Mouse (Mus musculus) macrophage (primary cell): ENCODE measurements around the gene Spata16. TPM values are rescaled to one million over a fixed set of nuclear protein-coding genes. Genes with fewer than 3 reads are reported as not detected.

Experiments
- H3K27ac ChIP-seq: fragments of 350-480 bp; formaldehyde crosslinking; 2 replicates; pipeline ENCODE4 v1.9.0; 2021
- H3K36me3 ChIP-seq: fragments of 350-480 bp; formaldehyde crosslinking; 2 replicates; pipeline ENCODE4 v1.9.0; 2021; ENCODE audit errors: inconsistent target
- H3K4me3 ChIP-seq: fragments of 350-480 bp; formaldehyde crosslinking; 2 replicates; pipeline ENCODE4 v1.9.0; 2021; ENCODE audit errors: inconsistent target
- H3K79me2 ChIP-seq: fragments of 350-480 bp; formaldehyde crosslinking; 2 replicates; pipeline ENCODE4 v1.9.0; 2021; ENCODE audit errors: inconsistent target
- WGBS: methylation state at CpG from one replicate; pipeline ENCODE4 v1.1.7; 2026; ENCODE audit warnings: inconsistent platforms; ENCODE audit not compliant: missing documents; 5-methylcytosine and 5-hydroxymethylcytosine counted together
- polyA plus RNA-seq: library from polyadenylated mRNA; stranded (reverse); fragments of 250-400 nt; gene quantifications from 3 replicates; pipeline ENCODE4 v1.2.4, GENCODE M21; 2018; ENCODE audit warnings: inconsistent platforms

Gene Spata16
- polyA plus RNA-seq, 1 experiment from 2014 or later: not detected

- Histone ChIP-seq H3K4me3 (no peak overlapping the region), H3K36me3 (no peaks in the 10 kb centered on the region), H3K27ac (no peak overlapping the region), H3K79me2 (no peaks in the 10 kb centered on the region)
- WGBS: 75% methylated on average over 9 of the region's 9 CpGs
These were observed 213.5 kb downstream of the Spata16 start for GRCm38 (mm10) chr3:26850691-26851563.

- Histone ChIP-seq H3K4me3 (no peak overlapping the region), H3K27ac (no peak overlapping the region), H3K79me2 (no peaks in the 10 kb centered on the region), H3K36me3 (no peaks in the 10 kb centered on the region)
- 83% methylated on average over 4 of the region's 5 CpGs for WGBS
These were observed 216.1 kb downstream of the Spata16 start for GRCm38 (mm10) chr3:26853557-26853956.

DNA sequence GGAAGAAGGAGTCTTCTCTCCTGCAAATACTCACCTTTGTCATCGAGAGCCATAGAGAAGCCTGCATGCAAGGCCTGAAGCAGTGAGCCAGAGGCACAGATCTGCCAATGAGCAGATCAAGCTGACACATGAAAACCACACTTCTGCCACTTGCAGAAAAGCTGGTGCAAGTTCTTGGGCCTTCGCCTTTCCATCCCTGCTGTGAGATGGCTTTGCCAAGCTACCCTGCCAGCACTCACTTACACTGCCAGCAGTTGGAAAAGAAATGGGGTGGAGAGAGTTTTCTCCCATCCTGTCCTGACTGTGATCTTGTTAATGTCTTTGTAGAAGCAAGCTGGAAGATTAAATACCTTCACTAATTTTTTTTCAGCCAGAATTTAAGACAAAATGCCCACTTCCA is 237.3 kb downstream of the Spata16 start:
- H3K79me2 ChIP-seq: no peaks in the 10 kb centered on the region
- H3K27ac ChIP-seq: no peak overlapping the region
- no peak overlapping the region for H3K4me3 ChIP-seq
- whole genome bisulfite sequencing: 84% methylated on average over 2 of the region's 2 CpGs
- no peaks in the 10 kb centered on the region for H3K36me3 ChIP-seq

GRCm38 (mm10) chr3:26877291-26877690 is 239.9 kb downstream of the Spata16 start:
- 86% methylated on average over 2 of the region's 2 CpGs for WGBS

GRCm38 (mm10) chr3:26916607-26917006 is 279.2 kb downstream of the Spata16 start:
- no peak overlapping the region for H3K27ac ChIP-seq
- H3K79me2 ChIP-seq: no peaks in the 10 kb centered on the region
- no peaks in the 10 kb centered on the region for H3K36me3 ChIP-seq
- H3K4me3 ChIP-seq: no peak overlapping the region
- WGBS: 70% methylated on average over 1 of the region's 1 CpGs

More at GRCm38 (mm10) chr3:26877291-26877690, 239.9 kb downstream of the Spata16 start:
- Histone ChIP-seq H3K36me3 (no peaks in the 10 kb centered on the region), H3K79me2 (no peaks in the 10 kb centered on the region), H3K27ac (no peak overlapping the region), H3K4me3 (no peak overlapping the region)

DNA sequence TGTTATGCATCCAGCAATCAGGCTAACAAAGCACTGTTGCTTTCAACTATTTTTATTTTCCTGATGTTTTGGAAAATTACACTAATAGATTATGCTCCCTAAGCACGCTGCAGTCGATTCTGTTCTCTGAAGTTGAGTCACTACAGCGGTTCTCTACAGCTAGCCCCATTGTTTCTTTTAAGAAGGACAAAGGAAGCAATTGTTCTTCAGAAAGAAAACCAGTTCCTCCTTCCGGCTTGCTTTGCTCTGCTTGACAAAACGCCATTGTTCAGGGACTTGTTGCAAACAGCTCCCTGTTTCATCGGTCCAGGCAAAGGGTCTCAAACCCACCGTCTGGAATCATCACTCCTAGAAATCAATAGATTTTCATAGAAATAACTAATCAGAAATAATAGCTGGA is 283.6 kb downstream of the Spata16 start:
- WGBS: 40% methylated on average over 7 of the region's 7 CpGs
- Histone ChIP-seq H3K4me3 (no peak overlapping the region), H3K27ac (no peak overlapping the region), H3K36me3 (no peaks in the 10 kb centered on the region), H3K79me2 (no peaks in the 10 kb centered on the region)

DNA sequence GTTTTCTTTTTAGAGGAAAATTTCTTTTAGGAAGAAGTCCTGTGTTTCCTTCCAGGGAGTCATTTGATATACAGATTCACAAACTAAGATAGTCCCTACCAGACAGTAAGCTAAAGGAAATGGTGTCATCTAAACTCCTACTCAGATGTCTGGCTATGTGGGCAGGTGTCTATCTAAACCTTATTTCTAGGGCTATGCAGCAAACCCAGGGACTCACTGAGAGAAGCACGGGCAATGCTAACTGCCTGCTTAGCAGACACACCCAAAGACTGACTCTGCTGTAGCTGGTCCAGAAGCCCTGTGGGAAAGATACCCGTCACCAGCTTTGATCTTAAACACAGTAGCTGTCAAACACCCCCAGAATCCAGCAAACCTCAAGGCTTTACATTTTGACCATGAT is 284.2 kb downstream of the Spata16 start:
- Histone ChIP-seq H3K4me3 (no peak overlapping the region), H3K36me3 (no peaks in the 10 kb centered on the region), H3K27ac (no peak overlapping the region), H3K79me2 (no peaks in the 10 kb centered on the region)
- WGBS: 93% methylated on average over 2 of the region's 2 CpGs

DNA sequence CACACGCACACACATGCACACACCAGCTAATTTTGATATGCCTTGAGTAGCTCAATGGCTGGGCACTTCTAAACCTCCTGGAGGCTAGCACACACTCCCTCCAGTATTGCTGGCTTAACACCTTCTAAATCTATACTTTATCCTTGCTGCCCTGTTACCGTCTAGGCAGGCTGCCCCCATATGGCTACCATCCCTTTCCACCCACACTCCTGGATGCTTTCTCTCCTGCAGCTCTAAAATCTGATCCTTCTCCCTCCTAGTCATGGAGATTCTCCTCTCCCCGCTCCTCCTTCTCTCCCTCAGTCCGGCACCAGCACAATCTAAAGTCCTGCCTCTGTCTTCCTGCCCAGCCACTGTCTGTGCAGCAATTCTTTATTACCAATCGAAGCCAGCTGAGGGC is 286.0 kb downstream of the Spata16 start:
- 90% methylated on average over 5 of the region's 5 CpGs for WGBS
- Histone ChIP-seq H3K4me3 (no peak overlapping the region), H3K79me2 (no peaks in the 10 kb centered on the region), H3K27ac (no peak overlapping the region), H3K36me3 (no peaks in the 10 kb centered on the region)

GRCm38 (mm10) chr3:26924212-26924611 is 286.8 kb downstream of the Spata16 start:
- no peak overlapping the region for H3K27ac ChIP-seq
- H3K4me3 ChIP-seq: no peak overlapping the region
- H3K79me2 ChIP-seq: no peaks in the 10 kb centered on the region
- 64% methylated on average over 3 of the region's 3 CpGs for WGBS
- H3K36me3 ChIP-seq: no peaks in the 10 kb centered on the region

GRCm38 (mm10) chr3:26933079-26933478 is 295.7 kb downstream of the Spata16 start:
- Histone ChIP-seq H3K36me3 (no peaks in the 10 kb centered on the region), H3K79me2 (no peaks in the 10 kb centered on the region), H3K4me3 (no peak overlapping the region), H3K27ac (no peak overlapping the region)
- WGBS: 81% methylated on average over 3 of the region's 3 CpGs

- H3K36me3 ChIP-seq: no peaks in the 10 kb centered on the region
- H3K27ac ChIP-seq: no peak overlapping the region
- H3K4me3 ChIP-seq: no peak overlapping the region
- H3K79me2 ChIP-seq: no peaks in the 10 kb centered on the region
- 57% methylated on average over 22 of the region's 22 CpGs for WGBS
These were observed 299.6 kb downstream of the Spata16 start for GRCm38 (mm10) chr3:26936897-26937590.

DNA sequence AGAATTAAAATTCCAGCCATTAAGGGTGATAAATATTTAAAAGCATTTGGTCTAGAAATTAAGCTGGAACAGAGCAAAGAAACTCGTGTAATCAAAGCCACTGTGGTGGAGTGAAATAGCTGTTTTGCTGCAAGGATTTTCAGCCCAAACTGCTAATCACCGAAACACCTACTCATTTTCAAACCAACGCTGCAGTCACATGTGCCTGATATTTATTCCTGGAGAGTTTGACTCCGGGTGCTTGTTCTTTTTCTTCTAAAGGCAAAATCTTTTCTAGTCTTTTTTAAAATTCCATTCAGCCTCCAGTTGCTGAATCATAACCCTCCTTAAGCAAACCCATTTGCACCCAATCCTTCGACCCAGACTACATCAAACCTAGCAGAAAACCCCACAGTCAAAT is 329.4 kb downstream of the Spata16 start:
- H3K4me3 ChIP-seq: no peak overlapping the region

DNA sequence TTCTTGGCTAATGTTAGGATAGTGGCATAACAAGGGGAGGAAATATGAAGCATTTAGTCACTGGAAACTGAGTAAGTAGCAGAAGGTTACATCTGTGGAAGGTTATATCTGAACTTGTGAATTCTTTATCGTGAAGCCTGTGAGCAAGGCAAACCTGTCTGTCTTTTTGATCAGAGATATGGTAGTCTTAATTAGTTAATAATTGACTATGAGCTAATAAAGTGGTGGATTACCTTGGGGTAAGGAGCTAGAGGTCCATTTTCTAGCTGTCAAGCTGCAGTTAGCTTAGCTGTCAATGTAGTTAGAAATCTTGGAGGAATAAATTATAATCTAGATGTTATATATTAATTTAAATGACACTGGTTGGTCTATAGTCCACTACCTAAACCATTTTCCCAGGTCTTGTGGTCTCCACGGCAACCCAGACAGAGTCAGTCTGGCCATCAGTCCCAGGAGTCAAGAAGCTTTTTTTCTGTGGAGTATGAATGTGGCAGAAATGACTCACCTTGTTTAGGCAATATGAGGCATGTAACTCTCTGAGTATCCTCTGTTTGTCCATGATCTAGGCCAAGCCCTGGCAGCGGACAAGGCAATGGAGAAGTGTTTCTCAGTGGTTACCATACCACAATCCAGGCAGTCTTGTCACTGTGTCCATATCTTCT is 331.6 kb downstream of the Spata16 start:
- no peak overlapping the region for H3K27ac ChIP-seq
- no peaks in the 10 kb centered on the region for H3K36me3 ChIP-seq
- no peaks in the 10 kb centered on the region for H3K79me2 ChIP-seq
- no peak overlapping the region for H3K4me3 ChIP-seq
- WGBS: 75% methylated on average over 3 of the region's 3 CpGs

More for the DNA sequence above, 329.4 kb downstream of the Spata16 start:
- Histone ChIP-seq H3K79me2 (no peaks in the 10 kb centered on the region), H3K27ac (no peak overlapping the region), H3K36me3 (no peaks in the 10 kb centered on the region)
- whole genome bisulfite sequencing: 82% methylated on average over 5 of the region's 5 CpGs

GRCm38 (mm10) chr3:26970529-26970928 is 333.1 kb downstream of the Spata16 start:
- Histone ChIP-seq H3K4me3 (no peak overlapping the region), H3K79me2 (no peaks in the 10 kb centered on the region), H3K27ac (no peak overlapping the region), H3K36me3 (no peaks in the 10 kb centered on the region)
- WGBS: 87% methylated on average over 3 of the region's 3 CpGs

DNA sequence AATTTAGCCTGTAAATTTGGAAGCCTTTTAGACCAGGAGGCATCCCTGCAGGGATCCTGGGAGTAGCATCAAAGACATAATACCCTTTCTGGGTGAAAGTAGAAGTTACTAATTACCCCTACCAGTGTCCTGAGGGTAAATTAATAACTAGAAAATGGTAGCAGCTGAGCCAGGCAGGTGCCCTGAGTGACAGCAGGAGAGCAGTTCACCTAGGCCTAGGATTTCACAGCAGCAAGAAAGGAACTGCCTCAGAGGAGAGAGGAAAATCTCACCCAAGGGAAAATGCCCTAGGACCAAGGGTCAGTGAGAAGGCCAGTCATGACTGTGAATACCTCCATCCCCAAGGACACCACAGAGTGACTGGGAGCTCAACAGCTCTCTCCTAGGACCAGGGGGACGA is 333.9 kb downstream of the Spata16 start:
- Histone ChIP-seq H3K36me3 (no peaks in the 10 kb centered on the region), H3K79me2 (no peaks in the 10 kb centered on the region), H3K27ac (no peak overlapping the region), H3K4me3 (no peak overlapping the region)
- 33% methylated on average over 1 of the region's 1 CpGs for WGBS
